Mouse (Mus musculus) erythroblast, embryonic 14.5 days (primary cell): ENCODE measurements around the gene Lhpp. TPM values are rescaled to one million over a fixed set of nuclear protein-coding genes. Genes with fewer than 3 reads are reported as not detected.

Source experiments
- H3K27me3 ChIP-seq: 2 replicates; pipeline ENCODE4 v1.6.1; 2012; ENCODE audit warnings: inconsistent platforms; ENCODE audit not compliant: control insufficient read depth
- H3K36me3 ChIP-seq: 2 replicates; pipeline ENCODE4 v1.6.1; 2012; ENCODE audit warnings: mild to moderate bottlenecking, inconsistent platforms; ENCODE audit not compliant: control insufficient read depth
- H3K4me1 ChIP-seq: 2 replicates; pipeline ENCODE4 v1.6.1; 2012; ENCODE audit warnings: inconsistent platforms; ENCODE audit not compliant: control insufficient read depth
- H3K4me3 ChIP-seq: replicated peaks from 2 replicates; pipeline ENCODE3; 2012; ENCODE audit warnings: moderate library complexity, mild to moderate bottlenecking, inconsistent platforms
- H3K9me3 ChIP-seq: 2 replicates; pipeline ENCODE4 v1.6.1; 2012; ENCODE audit warnings: low read length, inconsistent platforms, mixed read lengths; ENCODE audit not compliant: control insufficient read depth
- GATA1 ChIP-seq: IDR thresholded peaks from 2 replicates; pipeline ENCODE4 v1.6.1; 2012; ENCODE audit warnings: low read length, inconsistent platforms, mixed read lengths
- TAL1 ChIP-seq: IDR thresholded peaks from 3 replicates; pipeline ENCODE4 v1.6.1; 2012; ENCODE audit warnings: low read length, inconsistent platforms, mixed read lengths
- polyA plus RNA-seq: library from polyadenylated mRNA; stranded (reverse); fragments of >175 nt; gene quantifications from 2 replicates; pipeline ENCODE4 v1.2.3, GENCODE M21; 2012

The Lhpp gene
- polyA plus RNA-seq, 1 experiment: 0.12 TPM

- H3K9me3 ChIP-seq: no peaks in the 10 kb centered on the region
- no peak for TF ChIP-seq TAL1
- no peak for TF ChIP-seq GATA1
- H3K4me3 ChIP-seq: no peak overlapping the region
- peaks cover 79% of the 10 kb centered on the region for H3K4me1 ChIP-seq
- H3K27me3 ChIP-seq: no peaks in the 10 kb centered on the region
- H3K36me3 ChIP-seq: peaks cover 98% of the 10 kb centered on the region
Measured at GRCm38 (mm10) chr7:132720562-132720961, 110.1 kb downstream of the Lhpp start.

GRCm38 (mm10) chr7:132722401-132723370 is 112.2 kb downstream of the Lhpp start:
- Histone ChIP-seq H3K4me1 (peaks cover 77% of the 10 kb centered on the region), H3K9me3 (no peaks in the 10 kb centered on the region), H3K4me3 (no peak overlapping the region), H3K27me3 (no peaks in the 10 kb centered on the region), H3K36me3 (peaks cover 100% of the 10 kb centered on the region)
- TF ChIP-seq TAL1 (no peak), GATA1 (no peak)

GRCm38 (mm10) chr7:132723906-132724305 is 113.5 kb downstream of the Lhpp start:
- Histone ChIP-seq H3K36me3 (peaks cover 100% of the 10 kb centered on the region), H3K4me3 (peak overlapping the region; percentile 10), H3K27me3 (no peaks in the 10 kb centered on the region), H3K4me1 (peaks cover 76% of the 10 kb centered on the region), H3K9me3 (no peaks in the 10 kb centered on the region)
- TF ChIP-seq TAL1: no peak
- no peak for TF ChIP-seq GATA1

GRCm38 (mm10) chr7:132724501-132725062 is 114.1 kb downstream of the Lhpp start:
- H3K27me3 ChIP-seq: no peaks in the 10 kb centered on the region
- no peak for TF ChIP-seq GATA1
- no peak for TF ChIP-seq TAL1
- H3K4me1 ChIP-seq: peaks cover 76% of the 10 kb centered on the region
- H3K4me3 ChIP-seq: no peak overlapping the region
- peaks cover 100% of the 10 kb centered on the region for H3K36me3 ChIP-seq
- no peaks in the 10 kb centered on the region for H3K9me3 ChIP-seq

- Histone ChIP-seq H3K36me3 (peaks cover 100% of the 10 kb centered on the region), H3K4me3 (no peak overlapping the region), H3K4me1 (peaks cover 76% of the 10 kb centered on the region), H3K27me3 (no peaks in the 10 kb centered on the region), H3K9me3 (no peaks in the 10 kb centered on the region)
- TF ChIP-seq GATA1: no peak
- no peak for TF ChIP-seq TAL1
Measured at GRCm38 (mm10) chr7:132726106-132726861, 115.8 kb downstream of the Lhpp start.

- no peaks in the 10 kb centered on the region for H3K27me3 ChIP-seq
- TF ChIP-seq GATA1 (no peak), TAL1 (no peak)
- H3K36me3 ChIP-seq: peaks cover 100% of the 10 kb centered on the region
- H3K4me3 ChIP-seq: no peak overlapping the region
- peaks cover 79% of the 10 kb centered on the region for H3K4me1 ChIP-seq
- no peaks in the 10 kb centered on the region for H3K9me3 ChIP-seq
Measured at GRCm38 (mm10) chr7:132729093-132729831, 118.8 kb downstream of the Lhpp start.

- H3K9me3 ChIP-seq: no peaks in the 10 kb centered on the region
- H3K4me3 ChIP-seq: no peak overlapping the region
- H3K27me3 ChIP-seq: no peaks in the 10 kb centered on the region
- TF ChIP-seq GATA1 (no peak), TAL1 (no peak)
- H3K4me1 ChIP-seq: peaks cover 80% of the 10 kb centered on the region
- peaks cover 100% of the 10 kb centered on the region for H3K36me3 ChIP-seq
Measured at GRCm38 (mm10) chr7:132730510-132730909, 120.1 kb downstream of the Lhpp start.

- Histone ChIP-seq H3K4me3 (no peak overlapping the region), H3K36me3 (peaks cover 100% of the 10 kb centered on the region), H3K9me3 (no peaks in the 10 kb centered on the region), H3K27me3 (no peaks in the 10 kb centered on the region), H3K4me1 (peaks cover 84% of the 10 kb centered on the region)
- TF ChIP-seq GATA1 (no peak), TAL1 (no peak)
Measured at GRCm38 (mm10) chr7:132731558-132731957, 121.1 kb downstream of the Lhpp start.
